Mouse (Mus musculus): ENCODE measurements around the gene Plin1. TPM values are rescaled to one million over a fixed set of nuclear protein-coding genes. Genes with fewer than 3 reads are reported as not detected.

Gene Plin1
- not detected in 2 replicates for total RNA-seq (2014; rRNA removed; ENCODE audit: low replicate concordance)
- polyA plus RNA-seq (2015; fragmentation: Nextera tagmentation; extraction: Ambion mirVana), result 0.11 and 0.41 TPM in 2 replicates

- no peak within 1 kb of the TSS for H3K4me2 ChIP-seq (ENCODE audit: low read depth, low read length)
- no peak within 1 kb of the TSS for H3K4me3 ChIP-seq (ENCODE audit: low read depth, low read length)
- no peaks in the 10 kb centered on the region for H3K9me3 ChIP-seq (replicated peaks; ENCODE audit: control insufficient read depth, low read length)
- TF ChIP-seq CTCF (IDR thresholded peaks at IDR 0.05; ENCODE audit: low read depth) (no peak), EP300 (IDR thresholded peaks at IDR 0.05; ENCODE audit: low read depth) (no peak)
- WGBS, result 56% methylated on average over 4 of the region's 4 CpGs
- no peak within 1 kb of the TSS for H3K9ac ChIP-seq (replicated peaks; ENCODE audit: low read depth, low read length)
- ATAC-seq (ENCODE audit: insufficient read depth, low read depth), result no peak
- peaks cover 9% of the 10 kb centered on the region; the same call in 1 of the 2 replicates for H3K27me3 ChIP-seq (ENCODE audit: control insufficient read depth, insufficient read depth, low read length)
- no peaks in the 10 kb centered on the region for H3K4me1 ChIP-seq (ENCODE audit: control insufficient read depth, insufficient read depth)
- DNase-seq (ENCODE audit: low spot score), result no peak
- H3K36me3 ChIP-seq (replicated peaks; ENCODE audit: control insufficient read depth, insufficient read depth, low read length), result 0 out of 2 replicates have a peak, but pooled peaks cover 3% of the 10 kb centered on the region
- H3K27ac ChIP-seq (ENCODE audit: low read depth), result no peak within 1 kb of the TSS
Measured at GRCm38 (mm10) chr7:79732622-79733021, at the start of gene Plin1. Plin1 (minus strand) TSS chr7:79732903.

GRCm38 (mm10) chr7:79782516-79782855 lies 49.8 kb upstream of the Plin1 start:
- Histone ChIP-seq H3K4me3 (ENCODE audit: low read depth, low read length) (no peak overlapping the region), H3K9ac (replicated peaks; ENCODE audit: low read depth, low read length) (no peak overlapping the region), H3K27ac (ENCODE audit: low read depth) (no peak overlapping the region), H3K4me2 (ENCODE audit: low read depth, low read length) (no peak overlapping the region), H3K9me3 (replicated peaks; ENCODE audit: control insufficient read depth, low read length) (no peaks in the 10 kb centered on the region), H3K27me3 (ENCODE audit: control insufficient read depth, insufficient read depth, low read length) (0 out of 2 replicates have a peak, but pooled peaks cover 8% of the 10 kb centered on the region), H3K36me3 (replicated peaks; ENCODE audit: control insufficient read depth, insufficient read depth, low read length) (no peaks in the 10 kb centered on the region), H3K4me1 (ENCODE audit: control insufficient read depth, insufficient read depth) (0 out of 2 replicates have a peak, but pooled peaks cover 6% of the 10 kb centered on the region)
- ATAC-seq (ENCODE audit: insufficient read depth, low read depth), result no peak
- DNase-seq (ENCODE audit: low spot score), result no peak
- 63% methylated on average over 2 of the region's 2 CpGs for WGBS
- TF ChIP-seq CTCF (IDR thresholded peaks at IDR 0.05; ENCODE audit: low read depth) (no peak), EP300 (IDR thresholded peaks at IDR 0.05; ENCODE audit: low read depth) (no peak)

DNA sequence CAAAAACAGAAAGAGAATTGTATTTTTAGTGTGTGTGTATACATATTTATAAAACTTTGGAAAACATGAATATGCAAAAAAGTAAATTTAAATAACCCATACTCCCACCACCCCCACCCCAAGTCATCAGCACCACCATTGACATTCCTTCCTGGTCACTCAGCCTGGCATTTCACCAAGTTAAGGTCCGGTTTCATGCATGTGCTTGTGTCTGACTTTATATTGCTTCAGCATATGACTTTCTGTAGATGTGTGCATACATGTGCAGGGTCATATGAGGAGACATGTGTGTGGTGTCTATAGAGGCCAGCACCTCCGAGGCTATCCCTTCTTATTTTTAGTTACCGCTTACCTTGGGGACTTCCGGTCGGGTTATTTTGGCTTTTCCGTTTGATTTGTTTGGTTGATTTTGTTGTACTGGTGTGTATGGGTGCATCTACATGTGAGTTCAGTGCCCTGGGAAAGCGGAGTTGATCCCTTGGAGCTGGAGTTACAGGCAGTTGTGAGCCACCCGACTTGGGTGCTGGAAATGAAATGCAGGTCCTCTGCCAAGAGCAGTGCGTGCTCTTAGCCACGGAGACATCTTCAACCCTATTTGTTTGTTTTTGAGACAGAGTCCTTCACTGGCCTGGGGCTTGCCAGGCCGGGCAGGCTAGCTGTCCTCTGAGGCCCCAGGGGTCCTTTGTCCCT lies 49.3 kb upstream of the Plin1 start:
- H3K36me3 ChIP-seq (replicated peaks; ENCODE audit: control insufficient read depth, insufficient read depth, low read length), result no peaks in the 10 kb centered on the region
- H3K27ac ChIP-seq (ENCODE audit: low read depth), result no peak overlapping the region
- ATAC-seq (ENCODE audit: insufficient read depth, low read depth) (no peak), DNase-seq (ENCODE audit: low spot score) (no peak)
- 0 out of 2 replicates have a peak, but pooled peaks cover 6% of the 10 kb centered on the region for H3K4me1 ChIP-seq (ENCODE audit: control insufficient read depth, insufficient read depth)
- 75% methylated on average over 11 of the region's 11 CpGs for WGBS
- no peak overlapping the region for H3K4me3 ChIP-seq (ENCODE audit: low read depth, low read length)
- no peak overlapping the region for H3K9ac ChIP-seq (replicated peaks; ENCODE audit: low read depth, low read length)
- 0 out of 2 replicates have a peak, but pooled peaks cover 4% of the 10 kb centered on the region for H3K27me3 ChIP-seq (ENCODE audit: control insufficient read depth, insufficient read depth, low read length)
- no peaks in the 10 kb centered on the region for H3K9me3 ChIP-seq (replicated peaks; ENCODE audit: control insufficient read depth, low read length)
- no peak overlapping the region for H3K4me2 ChIP-seq (ENCODE audit: low read depth, low read length)
- no peak for TF ChIP-seq CTCF (IDR thresholded peaks at IDR 0.05; ENCODE audit: low read depth)
- no peak for TF ChIP-seq EP300 (IDR thresholded peaks at IDR 0.05; ENCODE audit: low read depth)

DNA sequence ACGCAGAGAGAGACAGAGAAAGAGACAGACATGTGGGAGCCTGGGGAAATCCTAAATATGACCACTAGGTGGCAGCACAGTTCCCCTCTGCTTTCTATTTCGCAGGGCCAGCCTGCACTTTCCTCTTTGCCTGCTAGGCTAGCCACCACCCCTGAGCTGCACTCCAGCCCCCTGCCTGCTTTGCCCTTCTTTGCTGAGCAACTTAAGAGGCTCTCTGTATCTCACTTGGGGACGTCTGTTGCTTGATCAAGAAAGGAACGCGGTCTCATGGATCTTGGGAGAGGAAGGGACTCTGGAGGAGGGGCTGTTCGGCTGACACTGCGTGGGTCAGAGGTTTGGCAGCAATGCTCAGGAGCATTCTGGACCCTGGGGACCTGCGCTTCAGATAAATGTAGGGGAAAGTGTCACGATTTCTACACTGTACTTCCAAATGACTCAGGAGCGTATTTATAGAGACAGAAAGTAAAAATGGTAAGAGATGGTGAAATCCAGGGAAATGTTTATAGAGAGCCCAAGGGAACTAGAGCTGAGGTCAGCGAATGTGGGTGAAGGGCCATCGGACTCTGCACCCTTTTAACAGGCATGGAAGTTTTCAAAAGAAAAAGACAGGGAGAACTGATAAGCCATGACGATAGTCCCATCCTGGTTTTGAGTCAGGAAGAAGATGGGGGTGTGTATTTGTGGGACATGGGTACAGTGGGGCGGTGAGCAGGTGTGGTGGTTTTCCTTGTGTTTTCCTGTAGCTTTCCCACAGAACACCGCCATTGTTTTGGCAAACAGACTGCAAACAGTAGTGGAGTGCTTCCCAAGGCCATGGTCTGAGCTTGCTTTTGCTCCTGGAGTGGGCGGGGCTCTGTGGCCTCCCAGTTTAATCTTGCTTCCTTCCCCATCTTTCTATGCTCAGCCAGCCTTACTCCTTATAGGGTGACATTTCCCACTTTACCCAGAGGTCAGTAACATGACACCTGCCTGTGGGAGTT lies 48.2 kb upstream of the Plin1 start:
- ATAC-seq (ENCODE audit: insufficient read depth, low read depth) (peak; percentile 82), DNase-seq (ENCODE audit: low spot score) (peak; percentile 72)
- TF ChIP-seq EP300 (IDR thresholded peaks at IDR 0.05; ENCODE audit: low read depth) (no peak), CTCF (IDR thresholded peaks at IDR 0.05; ENCODE audit: low read depth) (peak; percentile 90)
- Histone ChIP-seq H3K27ac (ENCODE audit: low read depth) (peak overlapping the region; percentile 40), H3K9me3 (replicated peaks; ENCODE audit: control insufficient read depth, low read length) (no peaks in the 10 kb centered on the region), H3K4me3 (ENCODE audit: low read depth, low read length) (peak overlapping the region; percentile 39), H3K4me1 (ENCODE audit: control insufficient read depth, insufficient read depth) (0 out of 2 replicates have a peak, but pooled peaks cover 6% of the 10 kb centered on the region), H3K27me3 (ENCODE audit: control insufficient read depth, insufficient read depth, low read length) (no peaks in the 10 kb centered on the region), H3K36me3 (replicated peaks; ENCODE audit: control insufficient read depth, insufficient read depth, low read length) (no peaks in the 10 kb centered on the region), H3K4me2 (ENCODE audit: low read depth, low read length) (peak overlapping the region; percentile 66), H3K9ac (replicated peaks; ENCODE audit: low read depth, low read length) (peak overlapping the region; percentile 47; the same call in 1 of the 2 replicates)
- WGBS, result 23% methylated on average over 16 of the region's 16 CpGs
